Mouse (Mus musculus): Measurements from ENCODE around the gene Gpr107. TPM values are rescaled to one million over a fixed set of nuclear protein-coding genes. Genes with fewer than 3 reads are reported as not detected.
A peak's percentile ranks its signal among the peaks of the same experiment; 100 is the strongest.

Gpr107 gene
- polyA plus RNA-seq, 1 experiment from 2014 or later = 39.8 TPM

- no peaks in the 10 kb centered on the region for H3K27me3 ChIP-seq
- H3K9ac ChIP-seq = no peak overlapping the region
- peak; percentile 74; the same call in 1 of the 2 replicates for ATAC-seq (ENCODE audit: insufficient number of reproducible peaks, insufficient read depth, low FRiP score, low TSS enrichment, low read depth)
- whole genome bisulfite sequencing = 24% methylated on average over 10 of the region's 10 CpGs
- no peaks in the 10 kb centered on the region for H3K36me3 ChIP-seq
- H3K27ac ChIP-seq = peak overlapping the region; percentile 71
- H3K4me3 ChIP-seq = no peak overlapping the region
- H3K9me3 ChIP-seq = 0 out of 2 replicates have a peak, but pooled peaks cover 5% of the 10 kb centered on the region
- H3K4me1 ChIP-seq = peaks cover 54% of the 10 kb centered on the region
- H3K4me2 ChIP-seq = peak overlapping the region; percentile 24; the same call in 1 of the 2 replicates
Observed at GRCm38 (mm10) chr2:31115943-31116731, 36.0 kb upstream of the Gpr107 start.

- H3K9me3 ChIP-seq = 0 out of 2 replicates have a peak, but pooled peaks cover 5% of the 10 kb centered on the region
Observed at GRCm38 (mm10) chr2:31118211-31118610, 33.9 kb upstream of the Gpr107 start.

GRCm38 (mm10) chr2:31118639-31119380 is 33.3 kb upstream of the Gpr107 start:
- H3K9me3 ChIP-seq = 0 out of 2 replicates have a peak, but pooled peaks cover 5% of the 10 kb centered on the region
- H3K27ac ChIP-seq = no peak overlapping the region
- H3K36me3 ChIP-seq = no peaks in the 10 kb centered on the region
- no peak overlapping the region for H3K9ac ChIP-seq
- H3K4me1 ChIP-seq = peaks cover 48% of the 10 kb centered on the region
- WGBS = 78% methylated on average over 10 of the region's 10 CpGs
- H3K4me3 ChIP-seq = no peak overlapping the region
- no peak for ATAC-seq (ENCODE audit: insufficient number of reproducible peaks, insufficient read depth, low FRiP score, low TSS enrichment, low read depth)
- no peak overlapping the region for H3K4me2 ChIP-seq
- no peaks in the 10 kb centered on the region for H3K27me3 ChIP-seq

More at GRCm38 (mm10) chr2:31118211-31118610, 33.9 kb upstream of the Gpr107 start:
- no peak overlapping the region for H3K27ac ChIP-seq
- WGBS = 92% methylated on average over 3 of the region's 3 CpGs
- no peak overlapping the region for H3K9ac ChIP-seq
- H3K4me3 ChIP-seq = no peak overlapping the region
- H3K4me1 ChIP-seq = peaks cover 48% of the 10 kb centered on the region
- H3K36me3 ChIP-seq = no peaks in the 10 kb centered on the region
- no peak for ATAC-seq (ENCODE audit: insufficient number of reproducible peaks, insufficient read depth, low FRiP score, low TSS enrichment, low read depth)
- no peaks in the 10 kb centered on the region for H3K27me3 ChIP-seq
- no peak overlapping the region for H3K4me2 ChIP-seq

- Histone ChIP-seq H3K4me2 (no peak overlapping the region), H3K27ac (peak overlapping the region; percentile 56), H3K4me1 (peaks cover 56% of the 10 kb centered on the region), H3K36me3 (no peaks in the 10 kb centered on the region), H3K9ac (no peak overlapping the region), H3K4me3 (no peak overlapping the region), H3K9me3 (no peaks in the 10 kb centered on the region), H3K27me3 (no peaks in the 10 kb centered on the region)
- 73% methylated on average over 13 of the region's 13 CpGs for WGBS
- ATAC-seq (ENCODE audit: insufficient number of reproducible peaks, insufficient read depth, low FRiP score, low TSS enrichment, low read depth) = no peak
Observed at GRCm38 (mm10) chr2:31119795-31120194, 32.3 kb upstream of the Gpr107 start.

GRCm38 (mm10) chr2:31121131-31121693 is 30.9 kb upstream of the Gpr107 start:
- no peaks in the 10 kb centered on the region for H3K27me3 ChIP-seq
- 63% methylated on average over 7 of the region's 7 CpGs for WGBS
- no peak for ATAC-seq (ENCODE audit: insufficient number of reproducible peaks, insufficient read depth, low FRiP score, low TSS enrichment, low read depth)

GRCm38 (mm10) chr2:31122806-31123205 is 29.3 kb upstream of the Gpr107 start:
- no peak for ATAC-seq (ENCODE audit: insufficient number of reproducible peaks, insufficient read depth, low FRiP score, low TSS enrichment, low read depth)
- WGBS = 94% methylated on average over 5 of the region's 5 CpGs
- H3K27ac ChIP-seq = no peak overlapping the region

More at GRCm38 (mm10) chr2:31121131-31121693, 30.9 kb upstream of the Gpr107 start:
- Histone ChIP-seq H3K4me1 (peaks cover 48% of the 10 kb centered on the region), H3K4me3 (no peak overlapping the region), H3K4me2 (no peak overlapping the region), H3K9me3 (no peaks in the 10 kb centered on the region), H3K9ac (no peak overlapping the region), H3K36me3 (no peaks in the 10 kb centered on the region), H3K27ac (0 out of 2 replicates have a peak overlapping the region, but pooled peaks have one; percentile 28)

GRCm38 (mm10) chr2:31123493-31123892 is 28.6 kb upstream of the Gpr107 start:
- no peak overlapping the region for H3K4me2 ChIP-seq
- H3K4me1 ChIP-seq = peaks cover 48% of the 10 kb centered on the region
- no peak for ATAC-seq (ENCODE audit: insufficient number of reproducible peaks, insufficient read depth, low FRiP score, low TSS enrichment, low read depth)
- no peaks in the 10 kb centered on the region for H3K36me3 ChIP-seq
- H3K27me3 ChIP-seq = no peaks in the 10 kb centered on the region
- H3K9me3 ChIP-seq = no peaks in the 10 kb centered on the region
- no peak overlapping the region for H3K9ac ChIP-seq
- 74% methylated on average over 5 of the region's 5 CpGs for WGBS
- no peak overlapping the region for H3K27ac ChIP-seq
- H3K4me3 ChIP-seq = no peak overlapping the region

More at GRCm38 (mm10) chr2:31122806-31123205, 29.3 kb upstream of the Gpr107 start:
- Histone ChIP-seq H3K4me2 (no peak overlapping the region), H3K4me1 (peaks cover 48% of the 10 kb centered on the region), H3K9me3 (no peaks in the 10 kb centered on the region), H3K9ac (no peak overlapping the region), H3K4me3 (no peak overlapping the region), H3K36me3 (no peaks in the 10 kb centered on the region), H3K27me3 (no peaks in the 10 kb centered on the region)

GRCm38 (mm10) chr2:31124694-31125093 is 27.4 kb upstream of the Gpr107 start:
- Histone ChIP-seq H3K27ac (0 out of 2 replicates have a peak overlapping the region, but pooled peaks have one; percentile 0), H3K4me2 (no peak overlapping the region), H3K36me3 (no peaks in the 10 kb centered on the region), H3K4me3 (no peak overlapping the region), H3K9ac (no peak overlapping the region), H3K9me3 (no peaks in the 10 kb centered on the region), H3K27me3 (no peaks in the 10 kb centered on the region), H3K4me1 (peaks cover 41% of the 10 kb centered on the region)
- WGBS = 43% methylated on average over 2 of the region's 2 CpGs
- no peak for ATAC-seq (ENCODE audit: insufficient number of reproducible peaks, insufficient read depth, low FRiP score, low TSS enrichment, low read depth)

- Histone ChIP-seq H3K9ac (no peak overlapping the region), H3K4me2 (no peak overlapping the region), H3K27me3 (no peaks in the 10 kb centered on the region), H3K27ac (no peak overlapping the region), H3K9me3 (no peaks in the 10 kb centered on the region), H3K36me3 (no peaks in the 10 kb centered on the region), H3K4me1 (peaks cover 38% of the 10 kb centered on the region), H3K4me3 (no peak overlapping the region)
- no peak for ATAC-seq (ENCODE audit: insufficient number of reproducible peaks, insufficient read depth, low FRiP score, low TSS enrichment, low read depth)
- WGBS = 82% methylated on average over 7 of the region's 7 CpGs
Observed at GRCm38 (mm10) chr2:31125156-31125555, 27.0 kb upstream of the Gpr107 start.

GRCm38 (mm10) chr2:31126048-31126447 is 26.1 kb upstream of the Gpr107 start:
- Histone ChIP-seq H3K4me3 (no peak overlapping the region), H3K36me3 (no peaks in the 10 kb centered on the region), H3K9me3 (no peaks in the 10 kb centered on the region), H3K9ac (no peak overlapping the region), H3K4me2 (no peak overlapping the region), H3K27ac (no peak overlapping the region), H3K4me1 (peaks cover 41% of the 10 kb centered on the region), H3K27me3 (no peaks in the 10 kb centered on the region)
- no peak for ATAC-seq (ENCODE audit: insufficient number of reproducible peaks, insufficient read depth, low FRiP score, low TSS enrichment, low read depth)
- WGBS = 87% methylated on average over 9 of the region's 9 CpGs

GRCm38 (mm10) chr2:31127219-31127618 is 24.9 kb upstream of the Gpr107 start:
- H3K27me3 ChIP-seq = no peaks in the 10 kb centered on the region
- H3K27ac ChIP-seq = peak overlapping the region; percentile 11; the same call in 1 of the 2 replicates
- H3K36me3 ChIP-seq = no peaks in the 10 kb centered on the region
- no peak overlapping the region for H3K4me2 ChIP-seq
- 70% methylated on average over 7 of the region's 7 CpGs for WGBS
- H3K9ac ChIP-seq = no peak overlapping the region
- H3K4me1 ChIP-seq = peaks cover 44% of the 10 kb centered on the region
- no peak overlapping the region for H3K4me3 ChIP-seq
- no peaks in the 10 kb centered on the region for H3K9me3 ChIP-seq
- no peak for ATAC-seq (ENCODE audit: insufficient number of reproducible peaks, insufficient read depth, low FRiP score, low TSS enrichment, low read depth)

Measured in embryonic facial prominence, embryonic 13.5 days (tissue).